Mouse (Mus musculus) stomach, postnatal 0 days (tissue): Measurements from ENCODE around the gene Upk3b. TPM values are rescaled to one million over a fixed set of nuclear protein-coding genes. Genes with fewer than 3 reads are reported as not detected.

Experiments used
- ATAC-seq: fragments of 200-750 bp; cut with Nextera tagmentation; 2 replicates; pipeline ENCODE4 v1.8.0; 2017; ENCODE audit not compliant: low FRiP score, low TSS enrichment
- DNase-seq: peaks from one replicate; pipeline ENCODE4 v3.0.0-alpha.2; 2016; ENCODE audit warnings: low spot score
- H3K27ac ChIP-seq: fragments of 300-500 bp; sonication (generic); replicated peaks from 2 replicates; pipeline ENCODE4 v1.5.1; 2014; ENCODE audit warnings: mild to moderate bottlenecking, control low read depth
- H3K27me3 ChIP-seq: fragments of 300-500 bp; sonication (generic); 2 replicates; pipeline ENCODE4 v1.6.1; 2014; ENCODE audit warnings: low read length; ENCODE audit not compliant: control insufficient read depth, insufficient read depth
- H3K36me3 ChIP-seq: fragments of 300-500 bp; sonication (generic); 2 replicates; pipeline ENCODE4 v1.6.1; 2014; ENCODE audit warnings: low read length, mixed read lengths; ENCODE audit not compliant: control insufficient read depth, insufficient read depth
- H3K4me1 ChIP-seq: fragments of 300-500 bp; sonication (generic); replicated peaks from 2 replicates; pipeline ENCODE4 v1.6.1; 2014; ENCODE audit warnings: antibody characterized with exemption; ENCODE audit not compliant: control insufficient read depth, insufficient read depth
- H3K4me2 ChIP-seq: fragments of 300-500 bp; sonication (generic); replicated peaks from 2 replicates; pipeline ENCODE4 v1.6.1; 2014; ENCODE audit warnings: low read depth, mild to moderate bottlenecking, control low read depth, moderate library complexity
- H3K4me3 ChIP-seq: fragments of 300-500 bp; sonication (generic); 2 replicates; pipeline ENCODE4 v1.5.1; 2014; ENCODE audit warnings: low read depth, low read length, control low read depth
- H3K9ac ChIP-seq: fragments of 300-500 bp; sonication (generic); 2 replicates; pipeline ENCODE4 v1.6.1; 2014; ENCODE audit warnings: mild to moderate bottlenecking, low read length, control low read depth, mixed read lengths
- H3K9me3 ChIP-seq: fragments of 300-500 bp; sonication (generic); 2 replicates; pipeline ENCODE4 v1.6.1; 2016; ENCODE audit warnings: low read length; ENCODE audit not compliant: control insufficient read depth
- CTCF ChIP-seq: IDR thresholded peaks from 2 replicates; pipeline ENCODE4 v1.5.1; 2016; ENCODE audit warnings: antibody characterized with exemption, low read depth, mild to moderate bottlenecking, moderate library complexity
- EP300 ChIP-seq: optimal IDR thresholded peaks from 2 replicates; pipeline ENCODE3; 2016; ENCODE audit warnings: antibody characterized with exemption
- WGBS: fragments of 180-500 bp; shearing (Covaris S2); extraction: QIAGEN DNeasy Blood & Tissue Kit; methylation state at CpG from one replicate; pipeline ENCODE4 v1.1.7; 2014; 5-methylcytosine and 5-hydroxymethylcytosine counted together
- polyA plus RNA-seq: library from polyadenylated mRNA; unstranded; fragments of >200 nt; fragmentation: Nextera tagmentation; extraction: Ambion mirVana; gene quantifications from 2 replicates; pipeline ENCODE4 v1.2.1, GENCODE M21; 2015

The Upk3b gene
- polyA plus RNA-seq, 1 experiment from 2014 or later: 27.7 TPM

- peaks cover 4% of the 10 kb centered on the region; the same call in 1 of the 2 replicates for H3K36me3 ChIP-seq
- no peak overlapping the region for H3K27ac ChIP-seq
- 52% methylated on average over 8 of the region's 8 CpGs for WGBS
- H3K27me3 ChIP-seq: no peaks in the 10 kb centered on the region
- no peak overlapping the region for H3K9ac ChIP-seq
- H3K9me3 ChIP-seq: no peaks in the 10 kb centered on the region
- no peaks in the 10 kb centered on the region for H3K4me1 ChIP-seq
- ATAC-seq: no peak
- TF ChIP-seq CTCF: no peak
- TF ChIP-seq EP300: no peak
- DNase-seq: no peak
- peak overlapping the region; percentile 76; the same call in 1 of the 2 replicates for H3K4me2 ChIP-seq
- H3K4me3 ChIP-seq: no peak overlapping the region
Observed at GRCm38 (mm10) chr5:135996162-135996561, 42.1 kb upstream of the Upk3b start.

GRCm38 (mm10) chr5:136001222-136001621 lies 37.1 kb upstream of the Upk3b start:
- DNase-seq (no peak), ATAC-seq (no peak)
- no peaks in the 10 kb centered on the region for H3K27me3 ChIP-seq
- H3K4me1 ChIP-seq: no peaks in the 10 kb centered on the region
- peaks cover 4% of the 10 kb centered on the region; the same call in 1 of the 2 replicates for H3K36me3 ChIP-seq
- H3K9ac ChIP-seq: no peak overlapping the region
- H3K4me3 ChIP-seq: no peak overlapping the region
- 88% methylated on average over 6 of the region's 6 CpGs for WGBS
- H3K4me2 ChIP-seq: no peak overlapping the region
- TF ChIP-seq EP300: no peak
- TF ChIP-seq CTCF: no peak
- H3K27ac ChIP-seq: no peak overlapping the region
- H3K9me3 ChIP-seq: no peaks in the 10 kb centered on the region

GRCm38 (mm10) chr5:136002325-136002724 lies 36.0 kb upstream of the Upk3b start:
- DNase-seq (no peak), ATAC-seq (peak; percentile 36; the same call in 1 of the 2 replicates)
- Histone ChIP-seq H3K4me2 (no peak overlapping the region), H3K9me3 (no peaks in the 10 kb centered on the region), H3K4me1 (no peaks in the 10 kb centered on the region), H3K27me3 (no peaks in the 10 kb centered on the region), H3K36me3 (peaks cover 4% of the 10 kb centered on the region; the same call in 1 of the 2 replicates), H3K4me3 (no peak overlapping the region), H3K9ac (no peak overlapping the region), H3K27ac (0 out of 2 replicates have a peak overlapping the region, but pooled peaks have one; percentile 20)
- TF ChIP-seq CTCF (no peak), EP300 (no peak)
- WGBS: 54% methylated on average over 2 of the region's 2 CpGs

GRCm38 (mm10) chr5:136002751-136003151 lies 35.5 kb upstream of the Upk3b start:
- Histone ChIP-seq H3K4me2 (no peak overlapping the region), H3K27me3 (no peaks in the 10 kb centered on the region), H3K4me3 (no peak overlapping the region), H3K27ac (peak overlapping the region; percentile 53), H3K4me1 (no peaks in the 10 kb centered on the region), H3K36me3 (peaks cover 2% of the 10 kb centered on the region; the same call in 1 of the 2 replicates), H3K9ac (no peak overlapping the region), H3K9me3 (no peaks in the 10 kb centered on the region)
- TF ChIP-seq EP300 (no peak), CTCF (no peak)
- ATAC-seq (no peak; the same call in 1 of the 2 replicates), DNase-seq (no peak)
- 34% methylated on average over 3 of the region's 3 CpGs for WGBS

- Histone ChIP-seq H3K4me1 (no peaks in the 10 kb centered on the region), H3K36me3 (no peaks in the 10 kb centered on the region), H3K9ac (no peak overlapping the region), H3K27me3 (no peaks in the 10 kb centered on the region), H3K4me3 (no peak overlapping the region), H3K9me3 (no peaks in the 10 kb centered on the region), H3K27ac (no peak overlapping the region), H3K4me2 (no peak overlapping the region)
- WGBS: 77% methylated on average over 4 of the region's 4 CpGs
- ATAC-seq (no peak), DNase-seq (no peak)
- no peak for TF ChIP-seq CTCF
- no peak for TF ChIP-seq EP300
Observed at GRCm38 (mm10) chr5:136004537-136004936, 33.8 kb upstream of the Upk3b start.

GRCm38 (mm10) chr5:136007745-136008144 lies 30.6 kb upstream of the Upk3b start:
- ATAC-seq (no peak), DNase-seq (no peak)
- no peak overlapping the region for H3K9ac ChIP-seq
- H3K9me3 ChIP-seq: no peaks in the 10 kb centered on the region
- H3K27me3 ChIP-seq: no peaks in the 10 kb centered on the region
- H3K36me3 ChIP-seq: peaks cover 2% of the 10 kb centered on the region; the same call in 1 of the 2 replicates
- TF ChIP-seq EP300: no peak
- TF ChIP-seq CTCF: no peak
- WGBS: 73% methylated on average over 7 of the region's 7 CpGs
- H3K4me2 ChIP-seq: no peak overlapping the region
- no peaks in the 10 kb centered on the region for H3K4me1 ChIP-seq
- no peak overlapping the region for H3K4me3 ChIP-seq
- H3K27ac ChIP-seq: no peak overlapping the region
